Mouse (Mus musculus) bone marrow, adult 2 months (tissue): ENCODE measurements at regions not wholly inside any gene's neighbourhood (a gene's known extent, or its start where the extent isn't known, plus 50 kb on each side); places are given as distances from the start of the nearest gene placed in this dataset.

Experiments used
- CTCF ChIP-seq: fragments of 200-500 bp; IDR thresholded peaks from 2 replicates; pipeline ENCODE4 v1.5.1; 2011; ENCODE audit warnings: low read length, control low read depth; ENCODE audit not compliant: control insufficient read depth, insufficient read depth
- POLR2A ChIP-seq: fragments of 200-500 bp; IDR thresholded peaks from 2 replicates; pipeline ENCODE4 v1.6.1; 2011; ENCODE audit warnings: low read depth, mild to moderate bottlenecking, control low read depth, low read length, borderline replicate concordance; ENCODE audit not compliant: control insufficient read depth

GRCm38 (mm10) chr10:37221730-37222129 lies 83.0 kb upstream of the Marcks start:
- TF ChIP-seq POLR2A (no peak), CTCF (no peak)
